Mouse (Mus musculus) adrenal gland, postnatal 25 days (tissue): Measurements from ENCODE around the gene Hist1h3i. TPM values are rescaled to one million over a fixed set of nuclear protein-coding genes. Genes with fewer than 3 reads are reported as not detected.
A peak's percentile ranks its signal among the peaks of the same experiment; 100 is the strongest.
"Not testable (repeated sequence)": the region's sequence is repeated elsewhere in the genome, so short reads cannot be mapped to it uniquely, and the experiment has no call there.

Source experiments
- DNase-seq: peaks from one replicate; pipeline ENCODE4 v3.0.0; 2021; ENCODE audit warnings: mixed read lengths
- long read RNA-seq: library from polyadenylated mRNA; stranded (forward); transcript quantifications from one replicate; pipeline ENCODE4 v2.0.0, GENCODE M21; 2021
- total RNA-seq: library from RNA; stranded (reverse); gene quantifications from 2 replicates; pipeline ENCODE4 v1.2.3, GENCODE M21; 2021

Hist1h3i gene
- 122 and 132 TPM in 2 replicates for total RNA-seq
- long read RNA-seq: 0 reads

DNA sequence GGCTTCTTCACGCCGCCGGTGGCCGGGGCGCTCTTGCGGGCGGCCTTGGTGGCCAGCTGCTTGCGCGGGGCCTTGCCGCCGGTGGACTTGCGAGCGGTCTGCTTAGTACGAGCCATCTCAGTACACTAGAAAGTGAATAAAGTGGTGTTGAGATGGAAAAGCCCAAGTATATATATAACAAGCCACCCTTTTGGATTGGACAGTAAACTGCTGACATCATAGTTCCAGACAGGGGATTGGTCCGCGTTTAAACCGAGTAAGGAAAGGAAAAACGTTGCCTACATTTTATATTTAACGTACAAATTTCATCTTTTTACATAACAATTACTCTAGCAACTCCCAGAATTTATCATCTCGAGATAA, at the start of gene Hist1h3i:
Gene Hist1h3i (minus strand): TSS at position 116 of the 363 bp plus-strand sequence.
- DNase-seq: peak; percentile 13

DNA sequence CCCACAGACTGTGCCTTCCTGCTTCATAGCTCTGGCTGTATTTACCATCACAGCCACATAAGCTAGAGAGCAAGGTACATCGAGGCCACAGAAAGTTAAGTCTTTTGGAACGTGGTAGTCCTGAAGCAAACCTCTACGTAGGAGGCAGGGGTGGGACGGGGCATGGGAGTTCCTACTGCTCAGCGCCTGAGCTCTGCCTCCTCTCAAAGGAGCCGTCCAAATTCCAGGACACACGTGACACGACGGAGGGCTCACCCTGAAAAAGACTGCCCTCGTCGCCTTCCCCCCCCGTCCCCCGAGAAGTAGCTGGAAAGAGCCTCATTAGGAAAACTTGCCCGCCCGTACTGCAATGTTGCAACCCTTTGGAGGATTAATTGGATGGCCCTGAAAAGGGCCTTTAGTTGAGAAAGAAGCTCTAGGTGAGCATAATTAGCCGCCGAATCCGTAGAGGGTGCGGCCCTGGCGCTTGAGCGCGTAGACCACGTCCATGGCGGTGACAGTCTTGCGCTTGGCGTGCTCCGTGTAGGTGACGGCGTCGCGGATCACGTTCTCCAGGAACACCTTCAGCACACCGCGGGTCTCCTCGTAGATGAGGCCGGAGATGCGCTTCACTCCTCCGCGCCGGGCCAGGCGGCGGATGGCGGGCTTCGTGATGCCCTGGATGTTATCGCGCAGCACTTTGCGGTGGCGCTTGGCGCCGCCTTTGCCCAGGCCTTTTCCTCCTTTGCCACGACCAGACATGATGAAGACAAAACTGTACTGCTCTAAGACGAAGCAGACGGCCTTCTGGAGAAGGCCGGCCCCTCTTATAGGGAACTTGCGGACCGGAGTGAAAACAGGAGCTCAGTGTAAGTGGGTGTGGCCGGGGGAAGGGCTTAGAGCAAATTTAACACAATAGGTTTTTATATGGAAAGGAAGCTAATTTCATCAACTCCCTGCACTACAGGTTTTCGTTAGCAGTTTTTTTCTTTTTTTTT, 48.5 kb upstream of the Hist1h3i start, which contains the start of gene Hist1h4n:
Gene Hist1h4n (minus strand): TSS at position 779 of the 977 bp plus-strand sequence.
- not testable (repeated sequence) for DNase-seq

- no peak for DNase-seq
Observed at GRCm38 (mm10) chr13:21830344-21830743, 47.2 kb upstream of the Hist1h3i start.

DNA sequence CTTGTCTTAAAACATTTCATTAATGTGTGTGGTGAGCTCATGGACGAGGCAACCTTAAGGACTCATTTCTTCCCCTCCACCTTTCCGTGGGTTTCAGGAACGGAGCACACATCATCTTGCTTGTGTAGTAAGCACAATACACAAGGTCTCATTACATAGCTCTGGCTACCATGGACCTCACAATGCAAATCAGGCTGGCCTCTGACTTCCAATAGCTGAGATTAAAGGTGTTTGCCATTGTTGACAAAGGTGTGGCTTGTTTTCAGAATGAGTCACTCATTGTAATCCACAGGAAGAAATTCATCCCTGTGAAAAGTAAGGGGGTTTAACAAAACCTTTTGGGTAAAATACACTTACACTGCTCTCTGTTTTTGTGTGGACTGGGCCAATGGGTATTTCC, 45.3 kb upstream of the Hist1h3i start:
- DNase-seq: no peak

DNA sequence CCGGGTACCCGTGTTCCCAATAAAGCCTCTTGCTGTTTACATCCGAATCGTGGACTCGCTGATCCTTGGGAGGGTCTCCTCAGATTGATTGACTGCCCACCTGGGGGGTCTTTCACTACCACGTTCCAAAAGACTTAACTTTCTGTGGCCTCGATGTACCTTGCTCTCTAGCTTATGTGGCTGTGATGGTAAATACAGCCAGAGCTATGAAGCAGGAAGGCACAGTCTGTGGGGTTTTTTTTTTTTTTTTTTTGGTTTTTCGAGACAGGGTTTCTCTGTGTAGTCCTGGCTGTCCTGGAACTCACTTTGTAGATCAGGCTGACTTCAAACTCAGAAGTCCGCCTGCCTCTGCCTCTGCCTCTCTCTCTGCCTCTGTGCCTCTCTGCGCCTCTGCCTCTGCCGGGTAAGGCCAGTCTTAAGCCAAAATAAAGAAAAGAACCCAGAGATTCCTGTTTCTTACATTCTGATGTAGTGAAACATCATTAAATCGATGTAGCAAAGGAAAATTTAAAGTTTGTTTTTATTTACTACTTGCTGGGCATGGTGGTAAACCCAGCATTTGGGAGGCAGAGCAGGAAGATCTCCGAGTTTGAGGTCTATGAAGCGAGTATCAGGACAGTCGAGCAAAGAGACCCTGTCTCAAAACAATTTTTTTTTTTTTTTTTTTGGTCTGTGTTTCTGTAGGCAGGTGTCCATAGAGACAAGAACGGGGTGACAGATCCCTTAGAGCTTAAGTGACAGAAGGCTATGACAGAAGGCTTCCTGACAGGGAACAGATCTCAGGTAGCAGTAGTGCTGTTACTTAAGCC, 37.1 kb upstream of the Hist1h3i start:
- DNase-seq: not testable (repeated sequence)

DNA sequence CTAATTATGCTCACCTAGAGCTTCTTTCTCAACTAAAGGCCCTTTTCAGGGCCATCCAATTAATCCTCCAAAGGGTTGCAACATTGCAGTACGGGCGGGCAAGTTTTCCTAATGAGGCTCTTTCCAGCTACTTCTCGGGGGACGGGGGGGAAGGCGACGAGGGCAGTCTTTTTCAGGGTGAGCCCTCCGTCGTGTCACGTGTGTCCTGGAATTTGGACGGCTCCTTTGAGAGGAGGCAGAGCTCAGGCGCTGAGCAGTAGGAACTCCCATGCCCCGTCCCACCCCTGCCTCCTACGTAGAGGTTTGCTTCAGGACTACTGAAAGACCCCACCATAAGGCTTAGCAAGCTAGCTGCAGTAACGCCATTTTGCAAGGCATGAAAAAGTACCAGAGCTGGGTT, 28.9 kb upstream of the Hist1h3i start:
- DNase-seq: not testable (repeated sequence)

- peak; percentile 38 for DNase-seq
Observed at GRCm38 (mm10) chr13:21811539-21811938, 28.4 kb upstream of the Hist1h3i start, which contains the start of gene Hist1h4m. Gene Hist1h4m (plus strand): TSS chr13:21811746.

DNA sequence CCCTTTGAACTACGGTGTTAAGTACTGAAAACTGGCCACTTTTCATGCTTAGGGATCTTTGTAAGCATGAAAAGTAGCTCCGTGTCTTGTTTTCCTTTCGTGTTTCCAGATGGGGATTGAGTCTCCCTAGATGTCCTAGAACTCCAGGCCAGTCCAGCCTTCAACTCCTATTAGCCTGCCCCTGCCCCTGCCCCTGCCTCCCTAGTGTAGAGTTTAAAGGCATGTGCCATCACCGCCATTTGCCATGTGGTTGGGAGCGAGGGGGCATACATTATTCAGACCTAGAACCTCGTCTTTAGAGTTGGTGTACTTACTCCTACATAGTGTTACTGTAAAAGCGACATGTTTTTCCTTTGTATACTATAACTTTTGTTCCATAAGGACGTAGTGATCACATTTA, 27.9 kb upstream of the Hist1h3i start:
- not testable (repeated sequence) for DNase-seq

DNA sequence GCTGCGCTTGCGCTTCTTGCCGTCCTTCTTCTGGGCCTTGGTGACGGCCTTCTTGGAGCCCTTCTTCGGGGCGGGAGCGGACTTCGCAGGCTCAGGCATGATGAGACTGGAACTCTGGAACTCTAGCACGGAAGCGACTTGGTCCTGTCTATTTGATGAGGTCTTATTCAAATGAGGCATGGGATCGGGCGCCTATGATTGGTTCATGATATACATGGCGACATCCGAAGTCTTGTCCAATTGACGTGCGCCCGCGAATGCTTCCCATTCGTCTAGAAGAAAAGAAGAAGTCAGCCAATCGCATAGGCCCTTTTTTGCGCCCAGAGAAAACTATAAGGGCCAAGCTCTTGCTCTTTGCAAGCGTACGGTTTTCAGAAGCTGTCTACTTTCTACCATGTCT, 26.9 kb upstream of the Hist1h3i start, which contains the start of the genes Hist1h2bq and Hist1h2ao:
Gene Hist1h2bq (minus strand): TSS at position 125 of the 400 bp plus-strand sequence.
Gene Hist1h2ao (plus strand): TSS at position 393 of the 400 bp plus-strand sequence.
- not testable (repeated sequence) for DNase-seq

- not testable (repeated sequence) for DNase-seq
Observed at GRCm38 (mm10) chr13:21803058-21803457, 19.9 kb upstream of the Hist1h3i start.

GRCm38 (mm10) chr13:21797163-21797562, 14.0 kb upstream of the Hist1h3i start:
- DNase-seq: not testable (repeated sequence)

DNA sequence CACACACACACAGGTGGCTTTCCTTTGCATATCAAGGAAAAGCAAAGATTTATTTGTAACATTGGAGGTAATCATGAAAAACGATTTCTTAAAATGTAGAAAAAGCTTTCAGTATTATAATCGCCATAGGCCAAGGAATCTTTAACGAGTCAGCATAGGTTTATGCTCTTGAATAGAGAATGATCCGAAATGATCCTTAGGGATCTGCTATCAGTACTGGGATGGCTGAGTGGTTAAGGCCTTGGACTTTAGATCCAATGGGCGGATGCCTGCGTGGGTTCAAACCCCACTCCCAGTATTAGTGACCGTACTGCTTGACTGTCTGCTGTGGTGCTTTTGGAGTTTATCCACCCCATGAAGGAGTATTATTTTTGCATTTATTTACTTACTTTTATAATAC, 12.4 kb upstream of the Hist1h3i start:
- DNase-seq: no peak

- DNase-seq: no peak
Observed at GRCm38 (mm10) chr13:21790601-21791283, 7.6 kb upstream of the Hist1h3i start.

DNA sequence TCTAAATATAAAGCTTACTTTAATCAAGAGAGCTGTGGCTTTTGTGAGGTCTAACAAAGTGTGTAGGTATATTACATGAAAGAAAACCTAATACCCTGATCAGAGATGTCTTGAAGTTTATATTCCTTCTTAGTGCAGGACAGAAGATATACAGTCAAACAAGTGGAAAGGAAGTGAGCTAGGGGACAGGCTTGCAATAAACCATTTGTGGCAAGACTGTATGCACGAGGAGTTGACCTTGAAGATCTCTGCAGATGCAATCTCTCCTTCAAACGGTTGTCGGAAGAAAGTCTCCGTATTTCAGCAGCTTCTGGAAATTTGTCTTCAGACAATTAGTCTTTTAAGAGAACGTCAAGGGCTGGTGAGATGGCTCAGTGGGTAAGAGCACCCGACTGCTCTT, 6.8 kb upstream of the Hist1h3i start:
- DNase-seq: no peak

DNA sequence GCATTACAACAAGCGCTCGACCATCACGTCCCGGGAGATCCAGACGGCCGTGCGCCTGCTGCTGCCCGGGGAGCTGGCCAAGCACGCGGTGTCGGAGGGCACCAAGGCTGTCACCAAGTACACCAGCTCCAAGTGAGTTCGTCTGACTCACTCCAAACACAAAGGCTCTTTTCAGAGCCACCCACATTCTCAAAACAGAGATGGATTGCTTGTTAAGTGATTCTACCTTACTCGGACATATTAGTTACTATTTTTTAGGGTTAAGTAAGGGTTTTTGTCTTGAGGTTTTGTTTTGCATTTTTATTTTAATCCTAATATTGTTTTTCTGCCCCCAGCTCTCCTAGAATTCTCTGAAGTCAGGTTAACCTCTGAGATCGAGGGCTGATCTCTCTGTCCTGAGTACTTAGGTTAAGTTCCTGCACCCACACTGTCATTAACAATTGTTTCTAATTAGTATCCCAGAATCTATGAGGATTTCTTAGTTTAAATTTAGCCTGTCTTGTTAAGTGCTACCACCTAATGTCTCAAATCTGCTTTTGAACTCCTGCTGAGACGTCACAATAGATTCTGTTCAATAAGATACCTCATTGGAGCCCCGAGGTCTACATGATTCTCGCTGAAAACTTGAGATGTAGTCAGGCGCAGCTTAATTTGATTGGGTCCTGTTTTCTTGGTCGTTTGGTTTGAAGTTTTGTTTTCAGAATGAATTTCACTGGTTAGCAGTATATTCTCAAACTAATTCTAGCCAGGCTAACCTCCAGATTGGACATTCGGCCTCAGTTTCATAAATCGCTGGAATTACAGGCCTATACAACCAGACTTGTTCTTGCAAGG, 4.8 kb upstream of the Hist1h3i start:
- DNase-seq: no peak

DNA sequence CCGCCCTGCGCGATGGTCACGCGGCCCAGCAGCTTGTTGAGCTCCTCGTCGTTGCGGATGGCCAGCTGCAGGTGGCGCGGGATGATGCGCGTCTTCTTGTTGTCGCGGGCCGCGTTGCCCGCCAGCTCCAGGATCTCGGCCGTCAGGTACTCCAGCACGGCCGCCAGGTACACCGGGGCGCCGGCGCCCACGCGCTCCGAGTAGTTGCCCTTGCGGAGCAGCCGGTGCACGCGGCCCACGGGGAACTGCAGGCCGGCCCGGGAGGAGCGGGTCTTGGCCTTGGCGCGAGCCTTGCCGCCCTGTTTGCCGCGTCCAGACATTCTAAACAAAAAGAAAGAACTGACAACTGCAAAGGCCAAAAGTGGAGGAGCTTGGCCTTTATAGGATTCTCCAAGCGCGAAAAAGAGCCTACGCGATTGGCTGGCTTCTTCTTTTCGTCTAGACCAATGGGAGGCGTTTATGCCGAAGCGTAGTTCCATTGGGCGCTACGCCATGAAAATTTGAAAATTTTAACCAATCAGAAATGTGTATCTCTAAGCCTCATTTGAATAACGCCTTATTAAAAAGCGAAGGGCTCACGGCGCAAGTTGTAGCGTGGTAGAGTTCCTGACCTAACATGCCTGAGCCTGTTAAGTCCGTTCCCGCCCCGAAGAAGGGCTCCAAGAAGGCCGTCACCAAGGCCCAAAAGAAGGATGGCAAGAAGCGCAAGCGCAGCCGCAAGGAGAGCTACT, 3.9 kb upstream of the Hist1h3i start, which contains the start of the genes Hist1h2an and Hist1h2bp:
Gene Hist1h2an (minus strand): TSS at position 320 of the 731 bp plus-strand sequence.
Gene Hist1h2bp (plus strand): TSS at position 563 of the 731 bp plus-strand sequence.
- DNase-seq: peak; percentile 61

- no peak for DNase-seq
Observed at GRCm38 (mm10) chr13:21786189-21786898, 3.2 kb upstream of the Hist1h3i start.

GRCm38 (mm10) chr13:21784311-21784710, 1.1 kb upstream of the Hist1h3i start:
- no peak for DNase-seq

DNA sequence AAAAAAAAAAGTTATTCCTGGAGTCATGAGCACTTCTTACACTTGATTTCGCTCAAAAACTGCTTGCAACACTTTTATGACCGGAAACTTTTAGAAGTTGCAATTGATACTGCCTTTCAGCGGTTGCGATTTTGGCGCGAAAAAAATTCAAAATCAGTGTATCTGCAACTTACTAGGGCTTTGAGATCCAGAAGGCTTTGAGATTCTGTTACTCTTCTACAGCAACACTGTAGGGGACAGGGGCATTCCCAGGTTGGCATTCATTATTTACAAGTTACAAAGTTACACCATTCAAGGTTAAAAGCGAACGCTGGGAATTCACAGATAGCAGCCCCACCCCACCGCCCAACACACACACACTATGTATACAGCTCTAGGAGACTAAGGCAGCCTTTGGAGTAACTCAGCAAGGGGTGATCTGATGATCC, 578 bp upstream of the Hist1h3i start:
- no peak for DNase-seq
